Mouse (Mus musculus) midbrain, embryonic 13.5 days (tissue): ENCODE measurements around the gene Csn1s2a. TPM values are rescaled to one million over a fixed set of nuclear protein-coding genes. Genes with fewer than 3 reads are reported as not detected.
"Not testable (repeated sequence)": the region's sequence is repeated elsewhere in the genome, so short reads cannot be mapped to it uniquely, and the experiment has no call there.

ENCODE experiments used
- ATAC-seq: fragments of 200-750 bp; cut with Nextera tagmentation; 2 replicates; pipeline ENCODE4 v1.8.0; 2017; ENCODE audit warnings: mild to moderate bottlenecking, moderate TSS enrichment, moderate library complexity
- H3K27ac ChIP-seq: fragments of 300-500 bp; sonication (generic); 2 replicates; pipeline ENCODE4 v1.5.1; 2015; ENCODE audit warnings: inconsistent platforms, mild to moderate bottlenecking, moderate library complexity
- H3K27me3 ChIP-seq: fragments of 300-500 bp; sonication (generic); 2 replicates; pipeline ENCODE4 v1.6.1; 2015; ENCODE audit warnings: mild to moderate bottlenecking, inconsistent platforms
- H3K36me3 ChIP-seq: fragments of 300-500 bp; sonication (generic); 2 replicates; pipeline ENCODE4 v1.6.1; 2015; ENCODE audit warnings: mild to moderate bottlenecking, inconsistent platforms
- H3K4me1 ChIP-seq: fragments of 300-500 bp; sonication (generic); replicated peaks from 2 replicates; pipeline ENCODE4 v1.6.1; 2015; ENCODE audit warnings: inconsistent platforms
- H3K4me2 ChIP-seq: fragments of 300-500 bp; sonication (generic); replicated peaks from 2 replicates; pipeline ENCODE4 v1.6.1; 2015; ENCODE audit warnings: moderate library complexity, mild to moderate bottlenecking, inconsistent platforms
- H3K4me3 ChIP-seq: fragments of 300-500 bp; sonication (generic); replicated peaks from 2 replicates; pipeline ENCODE4 v1.5.1; 2015; ENCODE audit warnings: mild to moderate bottlenecking, inconsistent platforms
- H3K9ac ChIP-seq: fragments of 300-500 bp; sonication (generic); replicated peaks from 2 replicates; pipeline ENCODE4 v1.6.1; 2015; ENCODE audit warnings: mild to moderate bottlenecking, inconsistent platforms
- H3K9me3 ChIP-seq: fragments of 300-500 bp; sonication (generic); 2 replicates; pipeline ENCODE4 v1.6.1; 2016; ENCODE audit warnings: mild to moderate bottlenecking, inconsistent platforms
- WGBS: fragments of 180-500 bp; shearing (Covaris S2); methylation state at CpG from one replicate; pipeline ENCODE4 v1.1.7; 2015; 5-methylcytosine and 5-hydroxymethylcytosine counted together
- polyA plus RNA-seq: library from polyadenylated mRNA; unstranded; fragments of >200 nt; fragmentation: Nextera tagmentation; extraction: Ambion mirVana; gene quantifications from 2 replicates; pipeline ENCODE4 v1.2.1, GENCODE M21; 2015

The Csn1s2a gene
- polyA plus RNA-seq: not detected in 2 replicates

DNA sequence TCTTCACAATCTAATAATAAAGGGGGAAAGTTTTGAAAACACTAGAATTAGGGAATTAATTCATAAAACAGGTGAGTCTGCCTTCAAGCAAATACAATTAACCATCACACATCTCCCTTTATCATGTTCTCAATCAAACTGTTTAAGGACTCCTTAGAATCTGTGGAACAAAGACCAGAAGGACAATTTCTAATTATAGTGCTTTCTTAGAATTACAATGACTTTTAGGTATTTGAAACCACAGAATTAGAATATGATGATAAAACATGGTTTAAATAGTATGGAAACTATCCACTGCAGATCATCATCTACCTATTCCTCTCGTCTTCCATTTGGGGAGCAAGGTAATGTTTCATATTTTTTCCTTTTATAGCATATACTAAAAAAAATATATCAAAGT is at the start of gene Csn1s2a:
Gene Csn1s2a (plus strand): TSS at position 301 of the 400 bp plus-strand sequence.
- 86% methylated on average over 1 of the region's 1 CpGs for WGBS

DNA sequence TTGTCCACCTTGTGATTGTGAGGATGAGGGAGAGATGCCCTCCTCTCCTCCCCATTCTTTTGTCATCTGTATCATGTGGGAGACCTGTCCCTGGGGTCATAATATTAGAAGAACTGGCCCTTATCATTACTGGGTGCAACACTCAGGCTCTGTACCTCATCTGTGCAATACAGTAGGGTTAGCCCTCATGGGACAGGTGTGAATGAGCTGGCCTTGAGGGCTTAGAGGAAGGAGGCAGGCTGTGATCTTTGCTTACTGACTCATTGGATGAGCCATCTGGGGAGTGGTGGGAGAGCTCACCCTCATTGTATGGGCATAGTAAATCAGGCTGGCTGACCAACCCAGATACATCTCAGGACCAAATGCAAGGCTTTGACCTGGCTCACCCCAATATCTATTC is 39.5 kb upstream of the Csn1s2a start:
- H3K9me3 ChIP-seq: no peaks in the 10 kb centered on the region
- no peaks in the 10 kb centered on the region for H3K4me1 ChIP-seq
- H3K27ac ChIP-seq: no peak overlapping the region
- H3K27me3 ChIP-seq: no peaks in the 10 kb centered on the region
- no peak overlapping the region for H3K4me2 ChIP-seq
- no peak overlapping the region for H3K9ac ChIP-seq
- no peak overlapping the region for H3K4me3 ChIP-seq
- no peak for ATAC-seq
- H3K36me3 ChIP-seq: no peaks in the 10 kb centered on the region

More for the DNA sequence above, at the start of gene Csn1s2a:
- no peak for ATAC-seq
- no peaks in the 10 kb centered on the region for H3K4me1 ChIP-seq
- no peaks in the 10 kb centered on the region for H3K36me3 ChIP-seq
- no peak within 1 kb of the TSS for H3K9ac ChIP-seq
- H3K4me3 ChIP-seq: no peak within 1 kb of the TSS
- H3K27ac ChIP-seq: no peak within 1 kb of the TSS
- H3K4me2 ChIP-seq: no peak within 1 kb of the TSS
- no peaks in the 10 kb centered on the region for H3K27me3 ChIP-seq
- no peaks in the 10 kb centered on the region for H3K9me3 ChIP-seq

DNA sequence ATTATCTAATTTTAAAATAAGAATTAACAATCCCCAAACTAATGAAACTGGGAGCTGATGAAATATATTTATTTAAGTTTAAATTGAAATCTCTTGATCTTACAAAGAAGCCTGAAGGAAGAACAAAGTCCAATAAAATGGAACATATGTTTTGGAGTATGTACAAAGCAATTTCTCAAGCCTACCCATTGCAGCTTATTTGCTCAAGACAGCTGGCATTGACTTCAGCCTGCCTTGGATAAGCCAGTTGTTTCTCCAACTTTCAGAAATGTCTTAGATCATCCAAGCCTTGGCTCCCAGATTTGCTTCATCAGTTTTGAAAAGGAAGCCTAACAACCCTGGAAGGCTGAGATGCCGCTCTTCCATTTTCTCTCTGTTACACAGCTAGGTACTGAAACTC is 20.9 kb upstream of the Csn1s2a start:
- 54% methylated on average over 1 of the region's 1 CpGs for WGBS
- Histone ChIP-seq H3K27me3 (no peaks in the 10 kb centered on the region), H3K36me3 (no peaks in the 10 kb centered on the region), H3K4me2 (no peak overlapping the region), H3K27ac (no peak overlapping the region), H3K4me3 (no peak overlapping the region), H3K9ac (no peak overlapping the region), H3K4me1 (no peaks in the 10 kb centered on the region), H3K9me3 (no peaks in the 10 kb centered on the region)
- no peak for ATAC-seq

- ATAC-seq: no peak
- WGBS: 89% methylated on average over 3 of the region's 3 CpGs
- no peak overlapping the region for H3K4me2 ChIP-seq
- no peaks in the 10 kb centered on the region for H3K27me3 ChIP-seq
- H3K4me1 ChIP-seq: no peaks in the 10 kb centered on the region
- no peak overlapping the region for H3K9ac ChIP-seq
- no peak overlapping the region for H3K4me3 ChIP-seq
- H3K9me3 ChIP-seq: no peaks in the 10 kb centered on the region
- no peaks in the 10 kb centered on the region for H3K36me3 ChIP-seq
- no peak overlapping the region for H3K27ac ChIP-seq
Observed at GRCm38 (mm10) chr5:87764546-87764945, 9.8 kb upstream of the Csn1s2a start.

GRCm38 (mm10) chr5:87772151-87772550 is 2.2 kb upstream of the Csn1s2a start:
- WGBS: 42% methylated on average over 2 of the region's 2 CpGs
- not testable (repeated sequence) for H3K9me3 ChIP-seq

GRCm38 (mm10) chr5:87782731-87783130 is 8.4 kb downstream of the Csn1s2a start:
- Histone ChIP-seq H3K4me1 (no peaks in the 10 kb centered on the region), H3K27ac (no peak overlapping the region), H3K9me3 (no peaks in the 10 kb centered on the region), H3K4me2 (no peak overlapping the region), H3K9ac (no peak overlapping the region), H3K36me3 (no peaks in the 10 kb centered on the region), H3K4me3 (no peak overlapping the region), H3K27me3 (no peaks in the 10 kb centered on the region)
- ATAC-seq: no peak
- WGBS: 66% methylated on average over 4 of the region's 4 CpGs

More at GRCm38 (mm10) chr5:87772151-87772550, 2.2 kb upstream of the Csn1s2a start:
- not testable (repeated sequence) for H3K4me3 ChIP-seq, H3K27ac ChIP-seq, ATAC-seq, H3K4me1 ChIP-seq, H3K36me3 ChIP-seq, H3K4me2 ChIP-seq, H3K27me3 ChIP-seq, H3K9ac ChIP-seq

DNA sequence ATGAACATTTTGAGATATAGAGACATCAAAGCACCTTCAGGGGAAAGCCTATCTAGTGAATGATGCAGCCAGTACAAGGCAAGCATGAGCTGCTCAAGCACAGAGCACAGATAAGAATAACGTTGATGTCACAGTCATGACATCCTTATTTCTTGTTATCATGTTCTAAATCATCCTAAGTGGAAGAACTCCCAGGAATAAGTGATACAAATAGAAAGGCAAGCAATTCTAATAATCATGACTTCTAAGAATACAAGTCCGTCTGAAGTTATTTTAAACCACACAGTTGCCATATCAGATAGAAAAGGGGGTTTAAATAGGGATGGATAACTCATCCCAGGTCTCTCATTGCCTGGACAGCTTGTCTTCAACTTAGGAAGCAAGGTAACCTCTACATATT is 33.4 kb downstream of the Csn1s2a start, which contains the start of gene Csn1s2b:
Gene Csn1s2b (plus strand): TSS at position 301 of the 400 bp plus-strand sequence.
- Histone ChIP-seq H3K27me3 (no peaks in the 10 kb centered on the region), H3K4me1 (no peaks in the 10 kb centered on the region), H3K4me2 (no peak within 1 kb of the TSS), H3K9me3 (no peaks in the 10 kb centered on the region), H3K9ac (no peak within 1 kb of the TSS), H3K4me3 (no peak within 1 kb of the TSS), H3K27ac (no peak within 1 kb of the TSS), H3K36me3 (no peaks in the 10 kb centered on the region)
- 82% methylated on average over 2 of the region's 2 CpGs for WGBS
- no peak for ATAC-seq

DNA sequence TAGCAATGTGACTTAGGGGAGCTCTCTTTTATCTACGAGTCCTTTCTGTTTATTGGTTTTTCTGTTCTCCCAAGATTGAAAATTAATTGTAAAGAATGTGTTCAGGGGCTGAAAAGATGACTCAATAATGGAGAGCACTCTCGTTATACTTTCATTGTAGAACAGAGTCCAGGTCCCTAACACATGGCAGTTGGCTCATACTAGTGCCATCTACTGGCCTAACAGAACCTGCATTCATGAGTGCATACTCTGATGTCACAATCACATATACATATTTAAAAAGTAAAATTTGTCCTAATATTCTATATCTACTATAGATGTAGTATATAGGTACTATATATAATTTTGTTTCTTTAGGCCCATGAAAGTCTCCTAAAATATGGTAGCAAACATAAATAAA is 34.9 kb downstream of the Csn1s2a start:
- WGBS: 66% methylated on average over 2 of the region's 2 CpGs
- H3K4me3 ChIP-seq: no peak overlapping the region

GRCm38 (mm10) chr5:87825386-87825785 is 51.0 kb downstream of the Csn1s2a start, which contains the start of gene Prr27:
TSS of gene Prr27 (plus strand) at chr5:87825686.
- Histone ChIP-seq H3K4me2 (no peak within 1 kb of the TSS), H3K4me1 (no peaks in the 10 kb centered on the region), H3K9ac (no peak within 1 kb of the TSS), H3K27me3 (no peaks in the 10 kb centered on the region), H3K36me3 (no peaks in the 10 kb centered on the region), H3K4me3 (no peak within 1 kb of the TSS), H3K27ac (no peak within 1 kb of the TSS), H3K9me3 (no peaks in the 10 kb centered on the region)
- 70% methylated on average over 1 of the region's 1 CpGs for WGBS
- no peak for ATAC-seq

More for the DNA sequence above, 34.9 kb downstream of the Csn1s2a start:
- Histone ChIP-seq H3K9ac (no peak overlapping the region), H3K4me2 (no peak overlapping the region), H3K27me3 (no peaks in the 10 kb centered on the region), H3K4me1 (no peaks in the 10 kb centered on the region), H3K36me3 (no peaks in the 10 kb centered on the region), H3K9me3 (no peaks in the 10 kb centered on the region), H3K27ac (no peak overlapping the region)
- no peak for ATAC-seq

Other genes starting within 250 kb of the Csn1s2a start
- gene Sult1b1, start 236.4 kb upstream of the Csn1s2a start, polyA plus RNA-seq: not detected in 2 replicates
- gene Sult1d1, start 205.5 kb upstream of the Csn1s2a start, polyA plus RNA-seq: not detected in 2 replicates
- not detected in 2 replicates for gene Sult1e1, start 183.0 kb upstream of the Csn1s2a start, polyA plus RNA-seq
- not detected in 2 replicates for gene Csn1s1, start 108.4 kb upstream of the Csn1s2a start, polyA plus RNA-seq
- gene Csn2, start 74.9 kb upstream of the Csn1s2a start, polyA plus RNA-seq: not detected in 2 replicates
- not detected in 2 replicates for gene Csn1s2b, start 33.5 kb downstream of the Csn1s2a start, polyA plus RNA-seq
- not detected in 2 replicates for gene Prr27, start 51.1 kb downstream of the Csn1s2a start, polyA plus RNA-seq
- gene Odam, start 110.5 kb downstream of the Csn1s2a start, polyA plus RNA-seq: not detected in 2 replicates
- gene Csn3, start 151.0 kb downstream of the Csn1s2a start, polyA plus RNA-seq: not detected in 2 replicates
- not detected in 2 replicates for gene 2310003L06Rik, start 194.9 kb downstream of the Csn1s2a start, polyA plus RNA-seq
- not detected in 2 replicates for gene Gm28434, start 194.9 kb downstream of the Csn1s2a start, polyA plus RNA-seq
- gene Cabs1, start 204.9 kb downstream of the Csn1s2a start, polyA plus RNA-seq: not detected in 2 replicates
- not detected in 2 replicates for gene Smr3a, start 228.0 kb downstream of the Csn1s2a start, polyA plus RNA-seq